Mouse (Mus musculus): ENCODE data around the gene Cpb2.
A peak's percentile ranks its signal among the peaks of the same experiment; 100 is the strongest.

Cpb2 gene

DNA sequence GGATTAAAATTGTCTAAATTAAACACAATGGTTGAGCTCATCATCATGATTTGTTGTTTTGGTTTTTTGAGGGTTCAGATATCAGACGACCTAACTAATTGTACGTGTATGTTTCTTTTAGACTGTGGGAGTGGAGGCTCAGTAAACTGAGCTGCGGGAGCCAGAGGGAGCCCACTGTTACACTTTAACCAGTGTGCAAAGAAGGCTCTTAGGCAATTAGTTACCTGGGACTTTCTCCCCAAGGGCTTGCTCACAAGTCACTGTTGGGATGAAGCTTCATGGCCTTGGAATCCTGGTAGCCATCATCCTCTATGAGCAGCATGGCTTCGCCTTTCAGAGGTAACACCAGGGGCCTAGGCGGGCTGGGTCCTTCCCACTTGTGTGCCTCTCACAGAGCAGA is at the start of gene Cpb2:
Gene Cpb2, plus strand, starts transcription at position 201 of the 400 bp plus-strand sequence.
- no peak for DNase-seq

GRCm38 (mm10) chr14:75192427-75192826 is 49.7 kb upstream of the Cpb2 start:
- DNase-seq = no peak

- DNase-seq = no peak
Measured at GRCm38 (mm10) chr14:75192858-75193257, 49.2 kb upstream of the Cpb2 start.

GRCm38 (mm10) chr14:75195530-75195929 is 46.6 kb upstream of the Cpb2 start:
- DNase-seq = no peak

DNA sequence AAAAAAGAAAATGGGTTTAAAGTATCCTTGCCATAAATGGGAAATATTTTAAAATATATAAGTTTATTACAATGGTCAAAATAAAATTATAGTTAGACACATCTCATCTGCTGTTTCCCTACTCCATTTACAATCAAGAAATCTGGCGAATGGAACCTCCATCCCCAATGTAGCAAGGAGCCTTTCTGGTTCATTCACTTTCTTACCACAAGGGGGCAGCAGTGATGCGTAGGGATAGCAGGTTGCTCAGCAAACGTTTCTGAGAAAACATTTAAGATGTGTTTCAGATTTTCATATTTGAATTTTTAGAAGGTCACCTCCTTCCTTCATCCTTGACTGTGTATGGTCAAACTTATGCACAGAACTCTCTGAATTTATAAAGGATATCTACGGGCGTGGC is 45.1 kb upstream of the Cpb2 start:
- peak; percentile 34 to 39 for DNase-seq

GRCm38 (mm10) chr14:75197660-75198059 is 44.4 kb upstream of the Cpb2 start:
- peak in 1 of 2 experiments; percentile 33 for DNase-seq

- no peak for DNase-seq
Measured at GRCm38 (mm10) chr14:75205363-75206051, 36.6 kb upstream of the Cpb2 start.

- DNase-seq = no peak
Measured at GRCm38 (mm10) chr14:75206307-75206706, 35.8 kb upstream of the Cpb2 start.

- DNase-seq = no peak
Measured at GRCm38 (mm10) chr14:75208572-75209151, 33.4 kb upstream of the Cpb2 start.

- no peak for DNase-seq
Measured at GRCm38 (mm10) chr14:75213752-75214151, 28.3 kb upstream of the Cpb2 start.

DNA sequence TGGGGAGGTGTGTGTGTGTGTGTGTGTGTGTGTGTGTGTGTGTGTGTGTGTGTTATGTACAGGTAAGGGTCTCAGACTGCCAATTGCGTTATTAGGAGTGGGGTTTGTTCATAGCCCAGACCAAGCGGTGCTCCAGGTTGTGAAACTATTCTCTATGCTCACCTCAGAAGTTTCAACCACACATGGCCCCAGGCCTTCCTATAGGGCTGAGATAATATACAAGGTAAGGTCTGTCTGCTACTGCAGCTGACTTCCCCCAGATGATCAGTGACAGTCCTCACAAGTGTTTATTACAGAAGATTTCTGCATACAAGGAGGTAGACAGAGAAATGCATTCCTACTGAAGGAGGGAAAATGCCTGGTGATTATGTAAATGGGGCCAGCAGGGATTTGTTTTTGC is 23.2 kb upstream of the Cpb2 start:
- DNase-seq = no peak

- no peak for DNase-seq
Measured at GRCm38 (mm10) chr14:75219250-75219913, 22.7 kb upstream of the Cpb2 start.

- no peak for DNase-seq
Measured at GRCm38 (mm10) chr14:75222386-75222785, 19.7 kb upstream of the Cpb2 start.

DNA sequence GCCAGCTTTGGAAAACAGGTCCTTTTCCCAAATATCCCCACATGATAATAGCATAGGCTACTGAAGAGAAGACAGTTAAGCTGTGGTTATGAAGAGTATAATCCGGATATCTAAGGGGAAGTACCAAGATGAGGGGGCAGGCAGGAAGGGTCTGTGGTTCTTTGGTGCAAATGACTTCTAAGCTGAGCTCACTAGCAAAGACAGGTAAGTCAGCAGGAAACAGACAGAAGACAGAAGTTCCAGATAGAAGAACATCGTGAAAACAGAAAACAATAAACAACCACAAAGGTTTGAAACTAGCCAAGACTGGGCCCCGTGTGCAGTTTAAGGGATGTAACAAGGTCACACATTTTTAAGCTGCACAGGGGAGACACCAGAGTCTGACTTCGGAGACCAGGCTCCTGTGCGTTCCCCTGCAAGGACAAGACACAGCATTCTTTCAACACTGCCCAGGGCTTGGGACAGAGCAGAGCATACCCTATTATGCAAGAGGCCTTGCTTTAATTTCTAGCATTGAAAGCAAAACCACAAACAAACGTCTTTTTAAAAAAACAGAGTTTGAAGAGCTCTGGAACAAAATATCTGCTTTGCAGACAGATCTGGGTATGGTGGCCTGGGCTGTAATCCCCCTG is 14.5 kb upstream of the Cpb2 start:
- DNase-seq = no peak

- DNase-seq = peak; percentile 12 to 17
Measured at GRCm38 (mm10) chr14:75229834-75230233, 12.3 kb upstream of the Cpb2 start.

- no peak for DNase-seq
Measured at GRCm38 (mm10) chr14:75233070-75233469, 9.0 kb upstream of the Cpb2 start.

DNA sequence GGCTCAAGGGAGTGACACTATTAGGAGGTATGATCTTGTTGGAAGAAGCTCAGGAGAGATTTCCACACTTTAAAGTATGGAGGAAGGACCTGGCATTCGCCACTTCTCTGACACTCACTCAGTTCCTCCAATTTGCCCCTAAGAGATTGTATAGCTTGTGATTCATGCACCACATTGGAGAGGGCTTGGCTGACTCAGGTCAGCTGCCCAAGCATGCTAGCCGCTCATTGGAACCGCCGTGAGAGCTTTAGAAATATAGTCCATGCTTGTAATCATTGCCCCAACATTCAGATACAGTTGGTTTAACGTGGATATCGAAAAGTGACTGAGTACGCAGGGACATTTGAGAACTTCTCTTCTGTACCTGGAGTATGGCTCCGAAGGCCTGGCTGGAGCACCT is 6.5 kb upstream of the Cpb2 start:
- DNase-seq = no peak

DNA sequence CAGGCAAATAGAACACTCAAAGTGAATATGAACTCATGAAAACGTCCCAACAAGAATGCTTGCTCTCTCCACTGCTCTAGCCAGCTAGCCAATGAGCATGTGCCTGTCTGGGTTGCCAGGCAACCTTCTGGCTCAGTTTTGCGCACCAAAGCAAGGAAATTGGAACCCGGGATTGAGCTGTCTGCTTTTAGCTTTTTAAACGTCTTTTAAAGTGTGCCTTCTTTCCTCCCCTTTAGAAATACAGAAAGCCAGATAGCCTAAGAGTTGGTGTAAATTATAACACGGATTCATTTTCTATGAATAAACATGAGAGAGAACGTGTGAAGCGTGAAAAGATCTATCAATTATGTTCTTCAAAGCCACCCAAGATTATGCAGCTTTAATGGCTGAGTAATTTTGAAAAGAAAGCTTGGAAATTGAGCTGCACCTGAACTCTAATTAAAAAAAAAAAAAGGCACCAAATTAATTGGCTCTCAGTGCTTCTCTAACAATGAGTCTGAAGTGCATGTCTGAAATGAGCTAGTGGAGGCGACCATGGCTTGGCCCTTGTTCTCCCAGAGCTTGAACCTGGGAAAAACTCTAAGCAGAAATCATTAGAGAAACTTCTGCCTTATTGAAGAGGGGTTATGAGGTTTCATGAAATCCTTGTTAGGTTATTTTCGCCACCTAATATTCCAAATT is 6.0 kb upstream of the Cpb2 start:
- no peak for DNase-seq

DNA sequence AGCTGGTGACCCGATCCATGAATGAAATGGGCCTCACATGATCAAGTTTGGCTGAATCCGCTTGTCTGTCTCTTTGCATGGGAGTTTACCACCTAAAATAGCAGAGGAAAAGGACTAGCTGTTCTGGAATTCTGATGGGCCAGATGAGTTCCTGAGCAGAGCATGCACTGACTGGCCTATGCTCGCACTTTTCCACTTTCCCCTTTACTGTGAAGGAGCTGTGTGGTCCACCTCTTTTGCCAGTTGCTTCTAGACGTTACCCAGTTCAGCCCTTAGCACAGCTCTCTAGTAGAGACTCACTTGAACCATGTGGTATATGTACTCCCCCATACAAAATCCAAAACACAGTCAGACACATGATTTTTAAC is 5.5 kb upstream of the Cpb2 start:
- no peak for DNase-seq

GRCm38 (mm10) chr14:75237096-75237495 is 5.0 kb upstream of the Cpb2 start:
- no peak for DNase-seq

- no peak for DNase-seq
Measured at GRCm38 (mm10) chr14:75238054-75238692, 3.9 kb upstream of the Cpb2 start.

Measured in thymus, postnatal 36 days (tissue).